Mouse (Mus musculus) retina, postnatal 1 day (tissue): ENCODE data around the gene Ubl3.

Source experiments
- DNase-seq: peaks from one replicate; pipeline ENCODE4 v3.0.0-alpha.2; 2012

Ubl3 gene

DNA sequence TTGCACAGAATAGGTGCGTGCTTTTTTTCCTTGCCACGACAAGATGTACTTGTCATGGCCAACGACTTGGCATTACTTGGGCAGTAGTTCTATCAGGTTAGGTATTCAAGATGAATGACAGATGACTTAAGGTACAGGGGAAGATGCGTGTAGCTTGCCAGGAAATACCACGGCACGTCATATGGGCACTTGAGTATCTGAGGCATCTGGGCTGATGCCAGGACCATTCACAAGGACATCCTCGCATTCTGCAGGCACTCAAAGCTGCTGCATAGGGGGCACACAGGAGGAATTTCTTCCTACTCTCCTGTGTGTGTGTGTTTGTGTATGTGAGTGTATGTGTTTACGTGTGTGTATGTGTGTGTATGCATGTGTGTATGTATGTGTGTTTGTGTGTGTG lies 9.6 kb upstream of the Ubl3 start:
- DNase-seq, result no peak

GRCm38 (mm10) chr5:148559261-148559958 lies 6.8 kb upstream of the Ubl3 start:
- DNase-seq, result no peak

- no peak for DNase-seq
Observed at GRCm38 (mm10) chr5:148558472-148558871, 5.9 kb upstream of the Ubl3 start.

GRCm38 (mm10) chr5:148556509-148556908 lies 3.9 kb upstream of the Ubl3 start:
- no peak for DNase-seq

DNA sequence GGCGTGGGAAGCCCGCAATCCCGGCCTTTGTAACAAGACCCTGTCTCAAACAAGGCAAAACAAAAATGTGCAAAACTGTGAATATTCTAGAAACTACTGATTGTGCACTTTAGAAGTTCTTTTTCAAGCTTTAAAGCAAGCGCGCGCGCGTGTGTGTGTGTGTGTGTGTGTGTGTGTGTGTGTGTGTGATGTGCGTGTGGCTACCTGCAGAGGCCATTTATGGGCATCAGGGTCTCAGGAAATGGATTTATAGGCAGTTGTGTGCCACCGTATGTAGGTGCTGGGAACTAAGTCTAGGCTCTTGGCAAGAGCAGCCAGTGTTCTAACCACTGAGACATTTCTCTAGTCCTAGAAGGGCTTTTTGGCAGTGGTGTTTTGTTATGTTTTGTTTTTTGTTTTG lies 2.6 kb upstream of the Ubl3 start:
- no peak for DNase-seq

GRCm38 (mm10) chr5:148554701-148555100 lies 2.1 kb upstream of the Ubl3 start:
- DNase-seq, result peak; percentile 46

DNA sequence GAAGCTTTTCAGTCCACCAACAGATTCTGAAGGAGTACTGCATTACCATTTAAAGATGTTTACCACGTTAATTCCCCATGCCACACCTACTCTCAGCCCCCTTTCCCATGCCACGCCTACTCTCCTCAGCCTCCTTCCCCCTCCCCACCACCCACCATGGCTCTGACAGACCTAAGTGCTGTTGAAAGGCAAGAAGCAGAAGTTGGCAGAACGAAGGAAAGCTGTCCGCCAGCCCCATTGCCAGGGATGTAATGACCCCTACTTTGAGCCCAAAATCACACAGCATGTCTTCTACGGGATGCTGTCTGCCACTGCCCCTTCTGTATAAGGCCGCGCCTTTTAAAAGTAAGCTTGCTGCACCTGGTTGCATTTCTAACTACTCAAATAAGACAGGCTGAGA lies 1.7 kb upstream of the Ubl3 start:
- peak; percentile 35 for DNase-seq

DNA sequence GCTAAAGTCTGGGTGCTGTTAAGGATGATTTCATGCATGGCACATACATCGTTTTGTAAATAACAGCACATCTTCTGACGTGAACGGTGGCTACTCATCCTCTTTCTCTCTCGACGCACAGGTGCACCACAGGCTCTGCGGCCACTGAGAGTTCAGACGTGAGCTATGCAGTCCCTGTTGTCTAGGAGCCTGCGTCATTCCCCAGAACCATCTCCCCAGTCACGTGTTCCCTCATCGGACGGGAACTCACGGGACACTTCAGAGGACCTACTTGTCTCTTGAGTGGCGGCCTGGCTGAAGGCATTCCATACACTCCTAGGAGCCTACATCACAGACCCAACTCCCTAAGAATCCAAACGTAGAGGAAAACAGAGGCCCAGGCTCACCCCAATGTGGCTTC lies 1.1 kb upstream of the Ubl3 start:
- DNase-seq, result no peak

- peak; percentile 49 for DNase-seq
Observed at GRCm38 (mm10) chr5:148551764-148552136, 839 bp downstream of the Ubl3 start.

DNA sequence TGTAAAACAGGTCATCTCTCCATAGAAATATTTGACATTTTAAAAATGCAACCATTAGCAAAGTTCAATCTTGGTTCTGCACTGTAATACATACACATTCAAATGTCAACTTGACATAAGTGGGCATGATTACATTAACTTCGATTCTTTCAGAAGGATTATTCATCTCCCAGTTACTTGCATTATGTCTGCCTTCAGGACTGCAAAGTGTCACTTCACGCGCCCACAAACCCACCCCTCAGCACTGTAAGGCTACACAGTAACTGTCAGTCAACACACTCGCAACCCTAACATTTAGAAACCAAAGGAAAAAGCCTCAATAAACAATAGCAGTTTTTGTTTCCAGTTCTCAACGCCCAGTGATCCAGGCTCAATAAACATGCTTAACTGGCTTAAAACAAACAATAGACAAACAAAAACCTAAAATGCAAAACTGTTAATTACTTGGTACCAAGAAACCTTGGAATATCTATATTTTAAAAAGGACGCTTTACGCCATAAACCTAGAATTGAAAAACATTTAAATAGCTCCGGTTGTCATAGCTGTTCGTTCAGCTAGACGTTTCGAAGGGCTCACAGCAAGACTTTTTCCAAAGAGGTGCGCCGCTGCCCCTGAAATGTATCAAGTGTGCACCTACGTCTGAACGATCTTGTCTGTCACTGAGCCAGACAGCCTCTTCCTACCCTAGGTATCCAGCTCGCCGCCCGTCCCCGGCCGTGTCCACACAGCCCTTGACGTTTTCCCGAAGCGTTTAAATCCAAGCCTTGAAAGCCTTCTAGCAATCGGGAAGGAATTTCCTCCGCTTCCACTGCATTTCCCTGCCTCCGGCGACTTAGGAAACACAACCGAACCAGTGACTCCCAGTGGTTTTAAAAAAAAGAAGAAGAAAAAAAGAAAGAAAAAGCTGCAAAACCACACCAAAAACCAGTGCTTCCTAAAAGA lies 1.5 kb downstream of the Ubl3 start:
- peak; percentile 54 for DNase-seq

DNA sequence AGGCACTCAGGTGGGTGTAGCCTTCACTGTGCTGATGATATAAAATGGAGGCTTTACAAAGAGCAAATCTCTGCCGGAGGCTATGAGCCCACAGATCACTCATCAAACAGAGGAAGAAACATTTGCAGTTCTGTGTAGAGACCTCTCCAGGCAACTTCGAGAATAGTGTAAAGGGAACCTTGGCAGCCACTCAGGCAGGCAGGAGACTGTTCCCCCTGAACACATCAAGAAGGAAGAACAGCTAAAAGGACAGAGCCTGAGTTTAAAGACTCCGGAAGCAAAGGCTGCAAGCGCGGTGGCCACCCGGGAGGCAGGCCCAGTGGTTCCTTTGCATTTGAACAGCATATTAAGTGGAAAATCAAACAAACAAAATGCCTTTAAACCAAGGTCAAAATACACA lies 2.2 kb downstream of the Ubl3 start:
- DNase-seq, result peak; percentile 36

DNA sequence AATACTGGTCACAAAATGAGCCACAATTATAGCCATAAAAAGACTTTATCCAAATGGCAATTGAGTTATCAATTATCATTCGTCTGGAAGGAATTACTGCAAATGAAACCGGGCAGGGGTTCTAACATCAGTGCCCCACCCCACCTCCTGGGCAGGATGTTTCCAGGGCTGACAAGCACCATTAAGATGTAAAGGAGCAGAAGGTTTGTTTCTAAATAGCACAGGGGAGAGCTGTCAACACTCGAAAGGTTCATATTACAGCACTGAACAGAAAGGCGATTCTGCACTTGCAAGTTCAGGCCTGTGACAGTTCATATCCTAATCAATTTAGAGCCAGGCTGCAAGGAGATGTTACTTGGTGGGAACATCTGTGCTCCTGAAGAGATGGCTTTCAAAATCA lies 3.3 kb downstream of the Ubl3 start:
- DNase-seq, result no peak

GRCm38 (mm10) chr5:148548568-148548967 lies 4.0 kb downstream of the Ubl3 start:
- no peak for DNase-seq

- peak; percentile 62 for DNase-seq
Observed at GRCm38 (mm10) chr5:148547870-148548456, 4.6 kb downstream of the Ubl3 start.

GRCm38 (mm10) chr5:148546970-148547369 lies 5.6 kb downstream of the Ubl3 start:
- DNase-seq, result no peak

DNA sequence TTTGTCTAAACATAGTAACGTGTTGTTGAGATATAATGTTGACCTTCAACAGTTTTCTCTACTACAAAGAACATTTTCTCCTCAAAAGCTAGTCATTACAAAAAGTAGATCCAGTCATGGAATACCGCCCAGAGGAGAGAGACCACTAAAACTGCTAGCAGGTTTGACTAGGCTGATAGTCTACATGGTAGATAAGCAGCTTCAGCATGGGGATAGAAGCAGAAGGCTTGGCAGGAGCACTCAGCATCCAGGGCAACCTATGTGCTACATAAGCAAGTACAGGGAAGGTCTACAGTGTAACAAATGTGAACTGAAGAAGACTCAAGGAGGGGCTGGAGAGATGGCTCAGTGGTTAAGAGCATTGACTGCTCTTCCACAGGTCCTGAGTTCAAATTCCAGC lies 7.9 kb downstream of the Ubl3 start:
- no peak for DNase-seq

GRCm38 (mm10) chr5:148542196-148542595 lies 10.4 kb downstream of the Ubl3 start:
- no peak for DNase-seq

DNA sequence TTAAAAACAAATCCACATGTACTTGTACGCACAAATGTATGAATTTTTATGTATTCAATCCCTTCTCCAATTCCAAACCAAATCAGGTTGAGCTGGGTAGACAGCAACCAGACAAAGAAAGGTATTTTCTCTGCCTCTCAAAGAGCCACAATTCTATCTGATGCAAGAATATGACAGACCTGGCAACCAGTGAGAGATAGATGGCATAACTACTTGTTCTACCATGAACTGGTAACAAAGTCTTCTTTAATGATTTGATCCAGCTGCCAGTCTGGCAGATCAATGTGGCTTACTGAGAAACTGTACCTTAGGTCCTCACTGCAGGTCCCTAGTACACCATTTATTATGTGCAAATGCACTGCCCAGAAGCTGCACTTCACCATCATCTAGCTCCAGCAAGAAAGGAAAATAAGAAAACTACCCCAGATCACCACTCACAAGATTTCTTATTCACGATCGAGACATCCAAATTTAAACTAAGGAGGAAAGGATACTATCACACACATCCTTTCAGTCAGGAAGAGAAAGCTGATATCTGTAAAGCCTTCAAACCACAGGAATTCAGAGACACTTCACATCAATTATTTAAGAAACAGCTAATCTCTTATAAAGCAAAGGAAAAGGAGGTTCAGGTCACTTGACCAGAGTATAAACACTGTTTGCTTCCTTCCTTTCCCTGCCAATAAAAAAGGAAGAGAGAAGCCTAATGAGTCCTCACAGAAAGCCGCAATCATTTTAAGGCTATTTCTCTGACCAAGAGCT lies 16.7 kb downstream of the Ubl3 start:
- DNase-seq, result no peak

- no peak for DNase-seq
Observed at GRCm38 (mm10) chr5:148534644-148535043, 17.9 kb downstream of the Ubl3 start.

DNA sequence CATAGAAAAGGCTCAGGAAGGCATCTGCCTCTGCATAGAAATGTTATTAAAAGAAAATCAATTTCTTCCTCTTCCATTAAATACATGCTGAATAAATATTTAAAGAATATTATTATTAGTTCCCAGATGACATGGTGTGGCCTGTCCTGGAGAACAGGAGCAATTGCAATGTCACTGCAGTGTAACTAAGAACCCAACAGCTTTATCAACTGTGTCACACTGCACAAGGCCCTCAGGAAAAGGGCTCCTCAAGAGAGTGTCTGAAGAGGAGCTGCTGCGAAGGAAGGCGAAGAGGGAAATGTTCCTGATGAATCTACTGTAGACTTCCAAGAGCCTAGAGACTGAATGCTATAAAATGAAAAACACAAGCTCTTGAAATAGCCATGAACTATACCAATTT lies 18.7 kb downstream of the Ubl3 start:
- no peak for DNase-seq

DNA sequence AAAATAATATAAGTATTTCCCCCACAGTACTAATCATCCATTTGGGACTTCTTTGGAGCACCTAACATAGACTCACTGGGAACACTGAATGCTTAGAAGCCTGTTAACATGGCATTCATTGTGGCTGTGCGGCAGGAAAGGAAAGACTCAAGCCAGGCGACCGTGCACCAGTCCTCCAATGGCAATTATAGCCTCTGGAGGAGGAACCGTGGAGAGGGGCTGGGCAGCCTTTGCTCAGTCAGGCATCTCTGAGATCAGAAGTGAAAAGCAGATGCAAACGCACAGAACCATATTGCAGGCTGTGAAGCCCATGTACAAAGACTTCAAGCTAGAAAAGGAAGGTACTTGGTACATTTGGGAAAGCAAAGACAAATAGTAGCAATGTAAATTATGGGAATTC lies 20.4 kb downstream of the Ubl3 start:
- peak; percentile 73 for DNase-seq

DNA sequence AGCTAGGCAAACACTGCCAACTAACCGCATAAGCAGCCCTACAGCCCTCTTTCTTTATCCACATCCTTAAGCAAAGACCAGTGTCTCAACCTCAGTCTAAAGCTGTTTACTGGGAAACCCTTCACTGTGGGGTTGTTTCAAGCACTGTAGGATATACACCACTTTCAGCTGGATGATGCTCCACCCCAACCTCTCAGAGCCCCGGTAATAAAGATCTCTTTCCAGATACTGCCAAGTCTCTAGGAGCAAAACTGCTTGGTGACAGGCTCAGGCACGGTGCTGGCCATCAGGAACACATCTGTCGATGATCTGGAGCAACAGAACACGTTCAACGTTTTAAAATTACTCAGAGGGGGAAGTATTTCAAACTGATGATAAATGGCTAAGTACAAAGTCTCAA lies 25.0 kb downstream of the Ubl3 start:
- no peak for DNase-seq

GRCm38 (mm10) chr5:148526631-148527030 lies 26.0 kb downstream of the Ubl3 start:
- DNase-seq, result no peak
